Mouse (Mus musculus) kidney, postnatal 0 days (tissue): ENCODE measurements around the gene Gga1. TPM values are rescaled to one million over a fixed set of nuclear protein-coding genes. Genes with fewer than 3 reads are reported as not detected.

Experiments
- ATAC-seq: fragments of 200-750 bp; cut with Nextera tagmentation; replicated peaks from 2 replicates; pipeline ENCODE4 v1.8.0; 2017; ENCODE audit warnings: low read depth, moderate number of reproducible peaks, moderate TSS enrichment, moderate library complexity; ENCODE audit not compliant: low FRiP score
- DNase-seq: peaks from one replicate; pipeline ENCODE4 v3.0.0-alpha.2; 2016; ENCODE audit warnings: low spot score
- H3K27ac ChIP-seq: fragments of 300-500 bp; sonication (generic); 2 replicates; pipeline ENCODE4 v1.5.1; 2014; ENCODE audit warnings: mild to moderate bottlenecking
- H3K27me3 ChIP-seq: fragments of 300-500 bp; sonication (generic); 2 replicates; pipeline ENCODE4 v1.6.1; 2014; ENCODE audit warnings: low read length, mixed read lengths; ENCODE audit not compliant: insufficient read depth
- H3K36me3 ChIP-seq: fragments of 300-500 bp; sonication (generic); 2 replicates; pipeline ENCODE4 v1.6.1; 2014; ENCODE audit warnings: low read length, mixed read lengths; ENCODE audit not compliant: insufficient read depth
- H3K4me1 ChIP-seq: fragments of 300-500 bp; sonication (generic); replicated peaks from 2 replicates; pipeline ENCODE4 v1.6.1; 2014; ENCODE audit warnings: antibody characterized with exemption, low read length, mixed read lengths; ENCODE audit not compliant: insufficient read depth
- H3K4me2 ChIP-seq: fragments of 300-500 bp; sonication (generic); 2 replicates; pipeline ENCODE4 v1.6.1; 2014; ENCODE audit warnings: mild to moderate bottlenecking, low read length, moderate library complexity, mixed read lengths
- H3K4me3 ChIP-seq: fragments of 300-500 bp; sonication (generic); replicated peaks from 2 replicates; pipeline ENCODE4 v1.5.1; 2014; ENCODE audit warnings: low read depth, low read length
- H3K9ac ChIP-seq: fragments of 300-500 bp; sonication (generic); 2 replicates; pipeline ENCODE4 v1.6.1; 2014; ENCODE audit warnings: low read depth, low read length
- H3K9me3 ChIP-seq: fragments of 300-500 bp; sonication (generic); replicated peaks from 2 replicates; pipeline ENCODE4 v1.6.1; 2016; ENCODE audit warnings: low read length, inconsistent platforms, mixed read lengths
- CTCF ChIP-seq: IDR thresholded peaks from 2 replicates; pipeline ENCODE4 v1.5.1; 2016; ENCODE audit warnings: antibody characterized with exemption, low read depth, mild to moderate bottlenecking, moderate library complexity
- WGBS: fragments of 180-500 bp; shearing (Covaris S2); extraction: QIAGEN DNeasy Blood & Tissue Kit; methylation state at CpG from one replicate; pipeline ENCODE4 v1.1.7; 2014; 5-methylcytosine and 5-hydroxymethylcytosine counted together
- polyA plus RNA-seq: library from polyadenylated mRNA; unstranded; fragments of >200 nt; fragmentation: Nextera tagmentation; extraction: Ambion mirVana; gene quantifications from 2 replicates; pipeline ENCODE4 v1.2.1, GENCODE M21; 2015

The Gga1 gene
- polyA plus RNA-seq, 1 experiment from 2014 or later, result 41.5 TPM

GRCm38 (mm10) chr15:78916052-78916826, 39.2 kb downstream of the Gga1 start:
- H3K27ac ChIP-seq, result no peak overlapping the region
- no peak for TF ChIP-seq CTCF
- no peak overlapping the region for H3K4me3 ChIP-seq
- no peak overlapping the region for H3K9ac ChIP-seq
- WGBS, result 65% methylated on average over 12 of the region's 12 CpGs
- peaks cover 3% of the 10 kb centered on the region; the same call in 1 of the 2 replicates for H3K36me3 ChIP-seq
- no peak for ATAC-seq
- DNase-seq, result no peak
- H3K4me2 ChIP-seq, result peak overlapping the region; percentile 28; the same call in 1 of the 2 replicates
- no peaks in the 10 kb centered on the region for H3K27me3 ChIP-seq
- no peaks in the 10 kb centered on the region for H3K9me3 ChIP-seq
- H3K4me1 ChIP-seq, result peaks cover 25% of the 10 kb centered on the region; the same call in 1 of the 2 replicates

GRCm38 (mm10) chr15:78918126-78918525, 41.1 kb downstream of the Gga1 start:
- no peak overlapping the region for H3K4me2 ChIP-seq
- H3K4me3 ChIP-seq, result no peak overlapping the region
- WGBS, result 80% methylated on average over 23 of the region's 23 CpGs
- no peak for TF ChIP-seq CTCF
- peaks cover 25% of the 10 kb centered on the region; the same call in 1 of the 2 replicates for H3K4me1 ChIP-seq
- no peaks in the 10 kb centered on the region for H3K27me3 ChIP-seq
- no peak overlapping the region for H3K27ac ChIP-seq
- no peaks in the 10 kb centered on the region for H3K9me3 ChIP-seq
- H3K36me3 ChIP-seq, result no peaks in the 10 kb centered on the region
- no peak for ATAC-seq
- DNase-seq, result no peak
- H3K9ac ChIP-seq, result no peak overlapping the region

DNA sequence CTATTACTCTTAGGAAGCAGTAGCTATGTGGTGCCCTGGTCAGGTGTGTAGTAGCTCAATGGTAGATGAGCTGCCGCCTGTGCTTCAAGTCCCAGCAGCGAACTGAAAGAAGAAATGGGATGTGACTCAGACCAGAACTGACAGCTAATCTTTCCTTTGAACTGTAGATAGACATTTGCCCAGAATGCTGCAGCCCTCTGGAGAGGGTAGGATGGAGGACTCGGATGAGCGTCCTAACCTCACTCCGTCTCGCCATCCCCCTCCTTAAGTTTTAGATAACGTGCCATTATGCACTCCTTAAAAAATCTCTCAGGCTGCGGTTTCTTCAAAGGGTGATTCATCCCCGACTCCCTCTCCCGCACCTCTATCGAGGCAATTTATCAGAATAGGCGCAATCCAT, 42.9 kb downstream of the Gga1 start:
- H3K27me3 ChIP-seq, result no peaks in the 10 kb centered on the region
- H3K4me3 ChIP-seq, result no peak overlapping the region
- H3K9ac ChIP-seq, result no peak overlapping the region
- ATAC-seq, result no peak
- no peak for DNase-seq
- no peak for TF ChIP-seq CTCF
- no peak overlapping the region for H3K4me2 ChIP-seq
- peaks cover 16% of the 10 kb centered on the region for H3K4me1 ChIP-seq
- H3K27ac ChIP-seq, result no peak overlapping the region
- H3K9me3 ChIP-seq, result no peaks in the 10 kb centered on the region
- 67% methylated on average over 12 of the region's 12 CpGs for WGBS
- H3K36me3 ChIP-seq, result no peaks in the 10 kb centered on the region

DNA sequence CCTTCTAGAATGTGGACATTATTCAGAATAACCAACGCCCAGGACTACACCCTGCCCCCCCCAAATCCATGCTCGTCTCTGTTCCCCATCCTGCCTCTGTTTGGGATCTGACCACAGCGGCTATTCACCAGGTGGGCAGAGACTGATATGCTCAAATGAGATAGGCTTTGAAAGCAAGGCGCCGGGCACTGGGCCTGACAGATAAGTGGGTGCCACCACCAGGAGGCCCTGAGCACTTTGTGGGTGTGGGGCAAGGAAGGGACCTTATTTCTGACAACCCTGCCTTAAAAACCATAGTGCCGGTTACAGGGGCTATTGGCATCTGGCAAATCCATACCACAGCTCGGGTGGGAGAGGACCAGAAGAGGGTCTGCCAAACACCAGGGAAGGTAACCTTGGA, 45.7 kb downstream of the Gga1 start:
- Histone ChIP-seq H3K9ac (no peak overlapping the region), H3K27me3 (no peaks in the 10 kb centered on the region), H3K9me3 (no peaks in the 10 kb centered on the region), H3K36me3 (no peaks in the 10 kb centered on the region), H3K27ac (no peak overlapping the region), H3K4me3 (no peak overlapping the region), H3K4me1 (peaks cover 23% of the 10 kb centered on the region), H3K4me2 (no peak overlapping the region)
- DNase-seq (no peak), ATAC-seq (no peak)
- WGBS, result 89% methylated on average over 7 of the region's 7 CpGs
- TF ChIP-seq CTCF, result no peak

GRCm38 (mm10) chr15:78923585-78923984, 46.6 kb downstream of the Gga1 start:
- Histone ChIP-seq H3K36me3 (no peaks in the 10 kb centered on the region), H3K27ac (no peak overlapping the region), H3K9me3 (no peaks in the 10 kb centered on the region), H3K4me2 (no peak overlapping the region), H3K27me3 (no peaks in the 10 kb centered on the region), H3K4me3 (no peak overlapping the region), H3K9ac (no peak overlapping the region), H3K4me1 (peaks cover 25% of the 10 kb centered on the region)
- DNase-seq (no peak), ATAC-seq (no peak)
- no peak for TF ChIP-seq CTCF
- WGBS, result 70% methylated on average over 6 of the region's 6 CpGs

DNA sequence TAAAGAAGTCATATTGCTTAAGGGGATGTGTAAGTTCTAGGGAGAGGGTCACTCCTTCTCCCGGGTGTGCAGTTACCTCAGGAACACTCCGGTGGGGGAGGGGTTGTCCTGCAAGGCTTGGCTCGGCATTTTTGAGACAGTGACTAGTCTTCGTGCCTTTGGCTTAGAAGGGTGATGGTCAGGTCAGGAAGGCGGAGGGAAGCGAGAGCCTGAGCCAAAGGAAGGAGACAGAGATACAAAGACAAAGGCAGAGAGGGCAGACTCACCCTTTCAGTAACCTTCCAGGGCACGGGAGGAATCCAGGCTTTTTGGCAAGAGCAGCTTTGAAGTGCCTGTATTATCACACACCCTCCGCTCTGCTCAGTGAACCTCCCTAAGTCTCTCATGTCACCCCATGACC, 48.1 kb downstream of the Gga1 start:
- no peak overlapping the region for H3K4me3 ChIP-seq
- no peaks in the 10 kb centered on the region for H3K27me3 ChIP-seq
- H3K27ac ChIP-seq, result peak overlapping the region; percentile 86; the same call in 1 of the 2 replicates
- no peak for TF ChIP-seq CTCF
- H3K4me2 ChIP-seq, result no peak overlapping the region
- DNase-seq, result no peak
- H3K9me3 ChIP-seq, result no peaks in the 10 kb centered on the region
- H3K4me1 ChIP-seq, result peaks cover 25% of the 10 kb centered on the region
- ATAC-seq, result no peak
- no peaks in the 10 kb centered on the region for H3K36me3 ChIP-seq
- WGBS, result 32% methylated on average over 8 of the region's 8 CpGs
- 0 out of 2 replicates have a peak overlapping the region, but pooled peaks have one; percentile 14 for H3K9ac ChIP-seq
